Mouse (Mus musculus) thymus, adult 2 months (tissue): ENCODE data around the gene Timm8a2.

ENCODE experiments used
- CTCF ChIP-seq: fragments of 200-500 bp; IDR thresholded peaks from 2 replicates; pipeline ENCODE4 v1.5.1; 2012; ENCODE audit warnings: mild to moderate bottlenecking, control low read depth, low read length, moderate library complexity, borderline replicate concordance; ENCODE audit not compliant: control insufficient read depth, poor library complexity, insufficient read depth; ENCODE audit errors: extremely low read depth
- POLR2A ChIP-seq: fragments of 200-500 bp; IDR thresholded peaks from 2 replicates; pipeline ENCODE4 v1.6.1; 2012; ENCODE audit warnings: mild to moderate bottlenecking, low read length, control low read depth, moderate library complexity; ENCODE audit not compliant: control insufficient read depth, poor library complexity, insufficient read depth; ENCODE audit errors: extremely low read depth

- TF ChIP-seq CTCF, result no peak
- TF ChIP-seq POLR2A, result no peak
These were observed 40.9 kb upstream of the Timm8a2 start for GRCm38 (mm10) chr14:121993616-121994015.
